Mouse (Mus musculus) left cerebral cortex, postnatal 10 days (tissue): Measurements from ENCODE around the gene Actb. TPM values are rescaled to one million over a fixed set of nuclear protein-coding genes. Genes with fewer than 3 reads are reported as not detected.

Experiments used
- DNase-seq, 2 experiments: peaks; one replicate each; pipeline ENCODE4 v3.0.0; 2021 to 2022; ENCODE audit warnings: low spot score in 2 of 2, mixed read lengths in 1 of 2; ENCODE audit errors: extremely low spot score in 1 of 2
- intact Hi-C: fragments of 180-260 bp; cut with DNase I; formaldehyde crosslinking; loops from one replicate; pipeline ENCODE4 v1.15.1; 2025
- total RNA-seq, 2 experiments: library from RNA; stranded (reverse); gene quantifications; 2 replicates each; pipeline ENCODE4 v1.2.3; 2021

Gene Actb
- total RNA-seq, 2 experiments from 2014 or later = 3,611 to 3,673 TPM

DNA sequence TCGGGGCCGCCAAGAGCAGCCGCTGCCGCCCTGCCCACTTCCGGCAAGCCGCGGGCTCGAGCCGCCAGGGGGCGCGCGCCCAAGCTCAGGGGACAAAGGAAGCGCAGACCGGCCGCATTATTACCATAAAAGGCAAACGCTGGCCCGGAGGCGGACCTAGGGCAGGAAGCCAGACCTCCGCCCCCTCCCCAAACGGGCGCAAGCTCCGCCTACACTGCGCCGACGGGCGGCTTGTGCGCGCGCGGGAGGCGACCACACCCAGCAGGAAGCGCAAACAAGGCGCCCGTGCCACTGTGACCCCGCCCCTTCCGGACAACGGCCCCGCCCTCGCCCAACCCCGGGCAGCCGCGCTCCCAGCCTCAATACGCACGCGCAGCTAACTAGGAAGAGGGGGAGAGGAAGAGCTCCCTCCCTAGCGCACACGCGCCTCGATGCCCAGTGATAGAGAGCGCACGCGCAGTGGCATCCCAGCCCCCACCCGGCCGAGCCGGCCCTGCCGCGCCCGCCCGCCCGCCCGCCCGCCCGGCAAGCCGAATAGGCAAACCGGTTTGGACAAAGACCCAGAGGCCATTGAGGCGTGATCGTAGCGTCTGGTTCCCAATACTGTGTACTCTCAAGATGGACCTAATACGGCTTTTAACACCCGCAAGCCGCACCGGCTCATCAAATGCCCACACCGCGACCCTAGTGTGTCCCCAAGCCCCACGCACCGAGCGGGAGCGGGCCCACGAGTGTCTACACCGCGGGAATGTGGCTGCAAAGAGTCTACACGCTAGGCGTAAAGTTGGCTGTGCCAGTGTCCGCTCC lies 626 bp downstream of the Actb start:
- intact Hi-C loops = loop anchor here (5.0 kb wide), 2 partner anchors 56 to 89 kb away; partner anchors contain the start of genes Fscn1 and Tnrc18
- DNase-seq = peak; percentile 97 to 98

DNA sequence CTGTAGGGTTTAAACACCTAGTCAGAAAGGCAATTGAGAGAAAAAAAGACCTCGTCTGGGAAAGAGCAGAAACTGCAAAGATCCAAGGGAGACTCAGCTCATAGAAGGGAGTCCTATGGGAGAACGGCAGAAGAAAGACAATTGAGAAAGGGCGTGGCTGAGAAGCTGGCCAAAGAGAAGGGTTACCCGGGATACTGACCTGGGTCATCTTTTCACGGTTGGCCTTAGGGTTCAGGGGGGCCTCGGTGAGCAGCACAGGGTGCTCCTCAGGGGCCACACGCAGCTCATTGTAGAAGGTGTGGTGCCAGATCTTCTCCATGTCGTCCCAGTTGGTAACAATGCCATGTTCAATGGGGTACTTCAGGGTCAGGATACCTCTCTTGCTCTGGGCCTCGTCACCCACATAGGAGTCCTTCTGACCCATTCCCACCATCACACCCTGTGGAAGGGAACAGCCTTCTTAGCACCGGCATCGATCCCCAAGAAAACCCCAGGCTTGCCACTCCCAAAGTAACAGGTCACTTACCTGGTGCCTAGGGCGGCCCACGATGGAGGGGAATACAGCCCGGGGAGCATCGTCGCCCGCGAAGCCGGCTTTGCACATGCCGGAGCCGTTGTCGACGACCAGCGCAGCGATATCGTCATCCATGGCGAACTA lies 1.4 kb downstream of the Actb start:
- intact Hi-C loops = loop anchor here (5.0 kb wide), 2 partner anchors 57 to 88 kb away; partner anchors contain the start of genes Fscn1 and Tnrc18
- DNase-seq = no peak

DNA sequence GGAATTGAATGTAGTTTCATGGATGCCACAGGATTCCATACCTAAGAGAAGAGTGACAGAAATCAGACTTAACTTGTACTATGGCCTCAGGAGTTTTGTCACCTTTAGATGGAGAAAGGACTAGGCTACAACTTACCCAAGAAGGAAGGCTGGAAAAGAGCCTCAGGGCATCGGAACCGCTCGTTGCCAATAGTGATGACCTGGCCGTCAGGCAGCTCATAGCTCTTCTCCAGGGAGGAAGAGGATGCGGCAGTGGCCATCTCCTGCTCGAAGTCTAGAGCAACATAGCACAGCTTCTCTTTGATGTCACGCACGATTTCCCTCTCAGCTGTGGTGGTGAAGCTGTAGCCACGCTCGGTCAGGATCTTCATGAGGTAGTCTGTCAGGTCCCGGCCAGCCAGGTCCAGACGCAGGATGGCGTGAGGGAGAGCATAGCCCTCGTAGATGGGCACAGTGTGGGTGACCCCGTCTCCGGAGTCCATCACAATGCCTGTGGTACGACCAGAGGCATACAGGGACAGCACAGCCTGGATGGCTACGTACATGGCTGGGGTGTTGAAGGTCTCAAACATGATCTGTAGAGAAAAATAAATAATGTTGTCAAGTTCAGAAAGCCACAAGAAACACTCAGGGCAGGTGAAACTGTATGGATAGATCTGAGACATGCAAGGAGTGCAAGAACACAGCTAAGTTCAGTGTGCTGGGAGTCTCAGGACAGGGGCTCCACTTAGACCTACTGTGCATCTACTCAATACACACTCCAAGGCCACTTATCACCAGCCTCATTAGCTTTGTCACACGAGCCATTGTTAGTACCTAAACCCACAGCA lies 2.1 kb downstream of the Actb start:
- intact Hi-C loops = loop anchor here (5.0 kb wide), 2 partner anchors 58 to 87 kb away; partner anchors contain the start of genes Fscn1 and Tnrc18
- peak in 1 of 2 experiments; percentile 12 for DNase-seq

DNA sequence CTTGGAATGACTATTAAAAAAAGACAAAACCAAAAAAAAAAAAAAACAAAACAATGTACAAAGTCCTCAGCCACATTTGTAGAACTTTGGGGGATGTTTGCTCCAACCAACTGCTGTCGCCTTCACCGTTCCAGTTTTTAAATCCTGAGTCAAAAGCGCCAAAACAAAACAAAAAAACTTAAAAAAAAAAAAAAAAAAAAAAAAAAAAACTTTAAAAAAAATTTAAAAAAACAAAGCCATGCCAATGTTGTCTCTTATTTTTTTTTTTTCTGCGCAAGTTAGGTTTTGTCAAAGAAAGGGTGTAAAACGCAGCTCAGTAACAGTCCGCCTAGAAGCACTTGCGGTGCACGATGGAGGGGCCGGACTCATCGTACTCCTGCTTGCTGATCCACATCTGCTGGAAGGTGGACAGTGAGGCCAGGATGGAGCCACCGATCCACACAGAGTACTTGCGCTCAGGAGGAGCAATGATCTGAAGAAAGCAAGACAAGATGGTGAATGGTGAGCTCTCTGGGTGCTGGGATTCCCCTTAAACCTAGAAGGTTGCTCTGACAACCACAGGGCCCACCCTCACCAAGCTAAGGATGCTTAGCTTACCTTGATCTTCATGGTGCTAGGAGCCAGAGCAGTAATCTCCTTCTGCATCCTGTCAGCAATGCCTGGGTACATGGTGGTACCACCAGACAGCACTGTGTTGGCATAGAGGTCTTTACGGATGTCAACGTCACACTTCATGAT lies 2.9 kb downstream of the Actb start:
- intact Hi-C loops = no loop called here
- DNase-seq = no peak

DNA sequence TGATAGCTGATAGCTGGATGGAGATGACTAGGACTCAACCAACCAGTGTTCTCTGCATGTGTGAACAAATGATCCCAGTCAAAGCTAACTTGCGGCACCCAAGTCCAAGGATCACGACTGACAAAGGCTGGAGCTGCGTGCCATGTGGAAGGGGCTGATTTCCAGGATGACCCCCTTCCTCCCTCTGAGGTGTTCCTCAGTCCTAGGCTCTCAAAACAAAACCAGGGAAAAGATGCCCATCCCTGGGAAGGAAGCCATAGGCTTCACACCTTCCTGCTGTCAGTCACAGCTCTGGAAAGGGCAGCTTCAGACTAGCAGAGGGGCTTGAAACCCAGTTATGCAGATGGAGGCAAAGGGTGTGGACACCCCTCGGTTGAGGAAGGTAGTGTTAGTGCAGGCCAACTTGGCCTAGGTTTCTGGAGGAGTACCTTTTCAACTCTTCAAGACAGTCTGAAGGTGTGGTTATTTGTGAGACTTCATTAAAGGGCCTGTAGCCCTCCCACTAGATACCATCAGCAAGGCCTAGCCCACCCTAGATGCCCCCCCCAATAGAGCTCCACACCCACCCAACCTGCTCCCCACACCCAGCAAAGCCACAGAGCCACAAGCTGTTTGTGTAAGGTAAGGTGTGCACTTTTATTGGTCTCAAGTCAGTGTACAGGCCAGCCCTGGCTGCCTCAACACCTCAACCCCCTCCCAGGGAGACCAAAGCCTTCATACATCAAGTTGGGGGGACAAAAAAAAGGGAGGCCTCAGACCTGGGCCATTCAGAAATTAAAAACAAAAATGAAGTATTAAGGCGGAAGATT lies 3.8 kb downstream of the Actb start:
- intact Hi-C loops = no loop called here
- DNase-seq = no peak

DNA sequence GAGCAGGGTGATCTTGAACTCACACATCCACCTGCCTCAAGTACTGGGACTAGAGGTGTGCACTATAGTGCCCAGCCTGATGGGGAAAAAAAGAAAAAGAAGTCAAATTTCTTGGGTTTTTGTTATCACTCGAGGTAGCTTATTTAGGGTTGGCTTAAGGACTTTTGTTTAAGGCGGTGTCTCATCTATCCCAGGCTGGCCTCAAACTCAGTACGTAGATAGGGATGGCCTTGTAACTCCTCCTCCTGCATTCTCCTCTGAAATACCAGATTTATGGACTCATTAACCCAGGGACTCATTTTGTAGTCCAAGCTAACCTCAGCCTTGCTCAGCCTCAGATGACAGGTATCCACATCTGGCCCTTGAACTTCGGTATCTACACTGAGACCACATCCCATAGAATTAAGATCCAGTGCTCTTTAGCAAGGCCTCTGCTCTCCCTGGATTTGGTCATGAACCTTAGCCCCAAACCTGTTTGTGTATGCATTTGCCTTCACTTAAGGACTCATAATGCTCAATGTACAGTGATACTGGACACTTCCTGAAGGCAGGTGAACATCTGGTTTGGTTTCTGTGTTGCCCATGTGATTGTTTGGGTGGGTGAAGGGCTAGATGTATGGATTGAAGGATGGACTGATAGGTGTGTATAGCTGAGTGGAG lies 4.6 kb downstream of the Actb start:
- DNase-seq = no peak
- intact Hi-C loops = no loop called here

DNA sequence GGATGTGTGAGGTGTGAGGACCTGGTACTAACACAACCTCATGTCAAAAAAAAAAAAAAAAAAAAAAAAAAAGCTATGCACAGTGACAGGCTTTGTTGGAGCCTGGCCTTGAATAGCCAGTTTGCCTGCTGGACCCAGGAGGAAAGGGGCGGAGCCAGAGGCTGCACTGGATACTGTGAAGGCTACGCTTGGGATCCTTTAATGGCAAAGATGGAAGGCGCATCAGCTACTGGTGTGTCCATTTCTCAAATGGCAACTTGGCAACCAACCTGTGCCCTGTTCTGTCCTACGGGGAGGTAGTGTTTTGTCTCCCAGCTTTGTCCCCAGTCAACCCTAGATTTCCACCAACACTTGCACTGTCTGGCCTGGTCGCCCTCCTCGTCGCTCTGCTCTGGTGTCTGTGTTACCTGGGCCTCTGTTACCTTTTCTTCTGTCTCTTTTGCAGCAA lies 5.2 kb downstream of the Actb start:
- intact Hi-C loops = no loop called here
- peak in 1 of 2 experiments; percentile 72 for DNase-seq

DNA sequence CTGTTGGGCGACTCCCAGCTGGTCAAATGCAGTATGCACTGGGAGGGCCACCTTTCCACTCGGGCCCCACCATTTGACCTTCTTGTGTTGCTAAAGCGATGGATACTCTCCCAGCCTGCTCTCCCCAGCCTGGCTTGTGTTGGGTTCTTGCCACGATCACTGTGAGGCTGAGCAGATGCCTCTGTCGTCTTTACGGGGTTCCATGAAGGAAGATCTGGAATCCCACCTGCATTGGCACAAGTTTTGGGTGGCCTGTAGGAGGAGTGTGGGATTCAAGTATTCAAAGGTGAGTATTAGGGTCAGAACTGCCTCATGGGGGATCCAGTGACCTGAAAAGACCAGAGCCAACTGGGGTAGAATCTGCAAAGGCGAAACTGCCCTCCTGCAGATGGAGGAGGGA lies 5.9 kb downstream of the Actb start:
- intact Hi-C loops = no loop called here
- DNase-seq = peak in 1 of 2 experiments; percentile 46

DNA sequence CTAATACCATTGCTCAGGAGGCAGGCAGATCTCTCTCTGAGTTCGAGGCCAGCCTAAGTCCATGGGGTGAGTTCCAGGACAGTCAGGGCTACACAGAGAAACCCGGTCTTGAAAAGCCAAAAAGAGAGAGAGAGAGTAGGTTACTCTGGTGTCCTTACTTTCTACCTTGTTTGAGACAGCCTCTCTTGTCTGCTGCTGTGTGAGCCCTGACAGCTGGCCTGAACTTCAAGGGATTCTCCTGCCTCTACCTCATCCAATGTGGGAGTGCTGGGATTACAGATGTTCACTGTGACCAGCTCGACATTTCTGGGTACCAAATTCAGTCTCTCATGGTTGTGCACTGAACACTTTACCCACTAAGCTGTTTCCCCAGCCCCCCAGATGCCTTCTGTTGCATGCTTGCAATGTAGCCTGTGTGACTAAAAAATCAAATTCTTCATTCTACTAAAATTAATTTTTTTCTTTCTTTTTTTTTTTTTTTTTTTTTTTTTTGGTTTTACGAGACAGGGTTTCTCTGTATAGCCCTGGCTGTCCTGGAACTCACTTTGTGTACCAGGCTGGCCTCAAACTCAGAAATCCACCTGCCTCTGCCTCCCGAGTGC lies 6.5 kb downstream of the Actb start:
- no peak for DNase-seq
- intact Hi-C loops = no loop called here

DNA sequence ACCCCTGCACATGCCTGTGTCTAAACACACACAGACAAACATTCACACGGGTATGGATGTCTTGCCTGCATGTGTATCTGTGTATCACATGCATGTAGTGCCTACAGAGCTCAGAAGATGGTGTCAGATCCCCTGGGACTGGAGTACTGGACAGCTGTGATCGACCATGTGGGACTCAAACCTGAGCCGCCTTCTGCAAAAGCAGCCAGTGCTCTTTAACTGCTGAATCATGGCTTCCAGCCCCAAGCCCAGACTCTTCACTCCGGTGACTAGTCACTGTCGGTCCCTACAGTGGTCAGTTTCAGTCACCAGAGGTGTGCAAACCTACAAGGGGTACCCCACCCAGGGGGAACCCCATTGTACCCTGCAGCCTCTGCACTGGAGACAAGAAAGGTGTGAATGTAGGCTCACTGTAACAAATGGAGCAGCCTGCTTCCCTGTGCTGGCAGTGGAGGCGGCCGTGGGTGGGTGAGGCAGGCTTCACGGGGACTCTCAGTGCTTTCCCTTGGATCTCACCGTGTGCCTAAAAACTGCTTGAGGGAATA lies 7.4 kb downstream of the Actb start:
- peak in 1 of 2 experiments; percentile 47 for DNase-seq
- intact Hi-C loops = no loop called here

DNA sequence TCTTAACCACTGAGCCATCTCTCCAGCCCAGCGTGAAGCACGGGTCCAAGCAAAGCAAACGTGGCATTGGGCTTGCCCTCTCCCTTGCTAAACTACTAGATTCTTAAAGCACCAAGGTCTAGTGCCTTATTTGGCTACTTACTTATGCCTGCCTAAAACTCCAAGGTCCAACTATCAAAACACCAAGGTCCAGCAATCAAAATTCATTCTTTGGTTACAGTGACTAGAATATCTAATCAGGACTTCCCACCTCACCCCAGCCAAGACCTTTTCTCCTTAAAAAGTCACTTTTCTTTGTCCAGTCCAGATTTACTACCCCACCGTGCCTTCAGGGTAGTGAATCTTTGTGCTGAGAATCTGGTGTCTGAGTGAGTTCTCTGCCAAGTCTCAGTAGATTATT lies 8.2 kb downstream of the Actb start:
- DNase-seq = no peak

DNA sequence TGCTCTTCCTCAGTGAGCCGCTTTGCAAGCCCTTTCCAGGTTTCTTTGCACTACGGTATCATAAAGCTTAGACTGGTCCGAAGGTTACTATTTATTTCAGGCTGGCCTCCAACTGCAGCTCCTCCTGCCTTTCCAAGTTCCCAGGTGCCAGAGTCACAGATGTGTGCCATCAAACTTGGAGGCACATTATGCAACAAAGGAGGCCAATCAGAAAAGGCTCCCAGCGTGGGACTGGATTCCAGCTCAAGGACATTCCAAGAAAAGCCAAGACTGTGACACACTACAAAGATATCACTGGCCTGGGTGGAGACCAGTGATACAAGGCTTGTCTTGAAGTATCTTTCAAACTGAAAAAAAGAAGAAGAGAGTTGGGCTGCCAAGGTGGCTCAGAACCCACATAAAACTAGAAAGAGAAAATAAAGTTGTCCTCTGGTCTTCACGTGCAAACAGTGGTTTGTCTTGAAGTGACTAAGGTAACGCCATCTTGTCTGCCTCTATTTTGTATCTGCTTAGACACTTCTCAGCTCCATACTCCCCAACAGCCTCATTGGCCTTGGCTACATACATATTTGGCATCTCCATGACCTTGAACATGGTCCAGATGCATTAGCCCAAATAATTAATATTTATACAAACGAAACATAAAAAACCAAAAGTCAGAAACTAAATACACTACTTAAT lies 8.8 kb downstream of the Actb start:
- no peak for DNase-seq
- intact Hi-C loops = no loop called here

More for the DNA sequence above, 8.2 kb downstream of the Actb start:
- intact Hi-C loops = no loop called here

DNA sequence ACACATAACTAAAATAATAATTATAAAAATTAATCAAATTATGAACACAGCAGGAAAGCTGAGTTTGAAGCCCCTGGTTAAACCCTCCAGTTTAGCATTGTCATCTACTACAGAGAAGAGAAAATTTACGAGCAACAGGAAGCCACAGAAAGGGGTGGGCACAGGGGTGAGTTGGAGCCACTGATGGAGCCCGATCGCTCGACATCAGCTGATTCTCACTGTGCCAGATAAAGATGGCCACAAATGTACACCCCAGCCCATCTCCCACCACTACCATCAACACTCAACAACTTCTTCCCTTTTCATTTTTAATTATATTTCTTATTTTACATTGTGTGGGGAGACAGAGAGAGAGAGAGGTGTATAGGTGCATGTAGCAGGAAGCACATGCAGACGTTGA lies 9.8 kb downstream of the Actb start:
- DNase-seq = no peak
- intact Hi-C loops = no loop called here

DNA sequence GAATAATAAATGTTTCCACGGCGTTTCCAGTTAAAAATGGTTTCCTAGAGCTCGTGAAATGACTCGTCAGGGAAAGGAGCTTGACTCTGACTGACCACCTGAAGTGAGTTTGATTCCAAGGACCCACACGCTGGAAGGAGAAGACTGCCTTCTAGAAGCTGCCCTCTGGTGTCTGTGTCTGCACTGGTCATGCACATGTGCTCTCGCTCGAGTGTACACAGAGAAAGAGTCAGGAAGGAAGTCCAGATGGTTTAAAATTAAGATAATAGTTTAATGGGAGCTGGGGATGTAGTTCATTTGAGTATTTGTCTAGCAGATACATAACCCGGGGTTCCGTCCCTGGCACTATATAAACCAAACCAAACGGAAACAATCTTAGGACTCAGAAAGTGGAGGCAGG lies 10.4 kb downstream of the Actb start:
- no peak for DNase-seq
- intact Hi-C loops = no loop called here

DNA sequence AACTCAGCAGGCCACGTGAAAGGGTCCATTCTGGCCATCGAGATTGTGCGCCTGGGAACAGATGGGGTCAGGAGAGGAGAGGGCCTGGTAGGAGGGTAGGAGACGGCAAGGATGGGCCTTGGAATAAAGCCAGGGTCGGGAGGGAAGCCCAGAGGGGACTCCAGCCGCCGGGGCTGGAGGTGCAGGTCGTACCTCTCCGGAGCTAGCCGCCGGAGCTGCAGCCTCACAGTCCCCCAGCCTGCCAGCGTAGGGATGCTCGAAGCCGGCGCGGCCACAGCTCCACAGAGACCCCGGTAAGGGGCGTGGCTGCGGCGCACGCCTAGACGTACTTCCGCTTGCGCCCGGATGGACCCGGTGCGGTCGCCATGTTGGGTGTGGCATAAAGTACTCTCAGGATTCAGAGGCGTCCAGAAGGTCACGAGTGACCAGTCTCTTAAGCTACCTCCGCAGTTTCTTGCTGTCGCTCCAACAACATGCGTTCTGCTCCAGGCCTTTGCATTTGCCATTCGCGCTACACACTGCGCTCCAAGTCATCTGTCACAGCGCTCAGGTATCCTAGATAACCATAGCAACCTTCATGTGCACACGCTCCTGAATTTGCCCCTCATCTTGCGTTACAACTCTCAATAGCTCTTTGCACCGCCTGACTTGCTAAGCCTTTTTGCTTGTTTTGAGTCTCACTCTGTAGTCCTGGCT lies 11.5 kb downstream of the Actb start, which contains the start of gene Fbxl18:
Gene Fbxl18 (minus strand): TSS at position 504 of the 696 bp plus-strand sequence.
- peak; percentile 88 to 95 for DNase-seq
- intact Hi-C loops = no loop called here
